Mouse (Mus musculus) limb, embryonic 14.5 days (tissue): ENCODE data around the gene Galk1. TPM values are rescaled to one million over a fixed set of nuclear protein-coding genes. Genes with fewer than 3 reads are reported as not detected.
A peak's percentile ranks its signal among the peaks of the same experiment; 100 is the strongest.

Source experiments
- ATAC-seq: fragments of 200-750 bp; cut with Nextera tagmentation; 2 replicates; pipeline ENCODE4 v1.8.0; 2017; ENCODE audit warnings: low read depth, moderate number of reproducible peaks, moderate TSS enrichment; ENCODE audit not compliant: low FRiP score
- DNase-seq: peaks from one replicate; pipeline ENCODE4 v3.0.0-alpha.2; 2015; ENCODE audit warnings: low spot score
- H3K27ac ChIP-seq: fragments of 300-500 bp; sonication (generic); replicated peaks from 2 replicates; pipeline ENCODE4 v1.5.1; 2014; ENCODE audit warnings: low read depth, mild to moderate bottlenecking, low read length, moderate library complexity, mixed read lengths
- H3K27me3 ChIP-seq: fragments of 300-500 bp; sonication (generic); 2 replicates; pipeline ENCODE4 v1.6.1; 2014; ENCODE audit warnings: low read length, mixed read lengths; ENCODE audit not compliant: control insufficient read depth, insufficient read depth
- H3K36me3 ChIP-seq: fragments of 300-500 bp; sonication (generic); 2 replicates; pipeline ENCODE4 v1.6.1; 2014; ENCODE audit warnings: mild to moderate bottlenecking, low read length, moderate library complexity, mixed read lengths; ENCODE audit not compliant: control insufficient read depth, insufficient read depth
- H3K4me1 ChIP-seq: fragments of 300-500 bp; sonication (generic); 2 replicates; pipeline ENCODE4 v1.6.1; 2014; ENCODE audit warnings: antibody characterized with exemption, low read length, mixed read lengths; ENCODE audit not compliant: control insufficient read depth, insufficient read depth
- H3K4me2 ChIP-seq: fragments of 300-500 bp; sonication (generic); replicated peaks from 2 replicates; pipeline ENCODE4 v1.6.1; 2014; ENCODE audit warnings: low read depth, mild to moderate bottlenecking, low read length, moderate library complexity; ENCODE audit not compliant: severe bottlenecking
- H3K4me3 ChIP-seq: fragments of 300-500 bp; sonication (generic); replicated peaks from 2 replicates; pipeline ENCODE4 v1.5.1; 2014; ENCODE audit warnings: low read length
- H3K9ac ChIP-seq: fragments of 300-500 bp; sonication (generic); 2 replicates; pipeline ENCODE4 v1.6.1; 2014; ENCODE audit warnings: mild to moderate bottlenecking, low read depth, low read length, moderate library complexity; ENCODE audit not compliant: severe bottlenecking
- H3K9me3 ChIP-seq: fragments of 300-500 bp; sonication (generic); 2 replicates; pipeline ENCODE4 v1.6.1; 2016; ENCODE audit warnings: low read length; ENCODE audit not compliant: control insufficient read depth
- POLR2A ChIP-seq: fragments of 200-500 bp; IDR thresholded peaks from 2 replicates; pipeline ENCODE4 v1.8.0; 2012; ENCODE audit warnings: inconsistent platforms, mild to moderate bottlenecking, moderate library complexity, borderline replicate concordance; ENCODE audit not compliant: insufficient read depth, insufficient read length; ENCODE audit errors: extremely low read depth
- WGBS: fragments of 180-500 bp; shearing (Covaris S2); extraction: QIAGEN DNeasy Blood & Tissue Kit; methylation state at CpG from one replicate; pipeline ENCODE4 v1.1.7; 2014; 5-methylcytosine and 5-hydroxymethylcytosine counted together
- polyA plus RNA-seq, 2 experiments: library from polyadenylated mRNA; depleted of rRNA in 1 of 2; stranded (reverse) in 1 of 2; unstranded in 1 of 2; fragments of >200 nt; fragmentation: Nextera tagmentation in 1 of 2; extraction: Ambion mirVana in 1 of 2; gene quantifications; 2 replicates each; pipeline versions ENCODE4 v1.2.1 to v1.2.3; 2012 to 2014

Galk1 gene
- 115 and 139 TPM in 2 replicates for polyA plus RNA-seq (2012; rRNA removed)
- polyA plus RNA-seq (2014; fragmentation: Nextera tagmentation; extraction: Ambion mirVana) = 162 and 164 TPM in 2 replicates

DNA sequence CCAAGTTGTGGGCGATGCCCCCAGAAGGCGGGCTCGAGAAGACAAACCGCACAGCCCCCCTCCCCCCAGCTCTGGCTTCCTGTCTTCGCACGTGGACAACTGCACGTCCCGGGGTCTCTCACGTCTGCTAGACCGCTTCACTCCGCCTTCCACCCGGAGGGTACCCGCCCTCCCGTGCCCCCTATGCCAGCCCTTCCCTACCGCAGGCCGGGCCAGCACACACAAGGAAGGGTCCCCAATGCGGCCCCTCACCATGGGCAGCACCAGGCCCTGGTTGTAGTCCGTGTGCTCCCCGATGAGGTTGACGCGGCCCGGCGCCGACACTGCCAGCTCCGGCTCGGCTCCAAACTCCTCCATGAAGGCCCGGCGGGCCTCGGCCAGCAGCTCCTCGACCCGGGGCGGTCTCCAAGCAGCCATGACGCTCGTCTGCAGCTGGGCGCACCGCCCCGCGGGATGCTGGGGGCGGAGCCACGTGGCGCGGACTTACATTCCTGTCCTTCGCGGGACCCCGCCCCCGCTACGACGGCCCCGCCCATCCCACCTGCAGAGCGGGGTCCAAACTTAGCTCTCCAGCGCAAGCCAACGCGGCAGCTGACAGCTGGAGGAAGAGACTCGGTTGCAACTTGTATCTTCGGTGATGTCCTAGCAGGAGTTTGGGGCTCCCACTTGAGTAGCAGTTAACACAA lies at the start of gene Galk1:
Galk1 (minus strand) TSS at position 458 of the 686 bp plus-strand sequence.
- peaks cover 15% of the 10 kb centered on the region for H3K4me1 ChIP-seq
- ATAC-seq (peak; percentile 90), DNase-seq (peak; percentile 94)
- H3K4me3 ChIP-seq = peak within 1 kb of the TSS; percentile 72
- H3K9ac ChIP-seq = peak within 1 kb of the TSS; percentile 82
- WGBS = under 1% methylated on average over 50 of the region's 55 CpGs
- peaks cover 31% of the 10 kb centered on the region for H3K36me3 ChIP-seq
- H3K4me2 ChIP-seq = peak within 1 kb of the TSS; percentile 66
- H3K27me3 ChIP-seq = no peaks in the 10 kb centered on the region
- TF ChIP-seq POLR2A = peak; percentile 64; the same call in 1 of the 2 replicates
- no peaks in the 10 kb centered on the region for H3K9me3 ChIP-seq
- H3K27ac ChIP-seq = peak within 1 kb of the TSS; percentile 96

DNA sequence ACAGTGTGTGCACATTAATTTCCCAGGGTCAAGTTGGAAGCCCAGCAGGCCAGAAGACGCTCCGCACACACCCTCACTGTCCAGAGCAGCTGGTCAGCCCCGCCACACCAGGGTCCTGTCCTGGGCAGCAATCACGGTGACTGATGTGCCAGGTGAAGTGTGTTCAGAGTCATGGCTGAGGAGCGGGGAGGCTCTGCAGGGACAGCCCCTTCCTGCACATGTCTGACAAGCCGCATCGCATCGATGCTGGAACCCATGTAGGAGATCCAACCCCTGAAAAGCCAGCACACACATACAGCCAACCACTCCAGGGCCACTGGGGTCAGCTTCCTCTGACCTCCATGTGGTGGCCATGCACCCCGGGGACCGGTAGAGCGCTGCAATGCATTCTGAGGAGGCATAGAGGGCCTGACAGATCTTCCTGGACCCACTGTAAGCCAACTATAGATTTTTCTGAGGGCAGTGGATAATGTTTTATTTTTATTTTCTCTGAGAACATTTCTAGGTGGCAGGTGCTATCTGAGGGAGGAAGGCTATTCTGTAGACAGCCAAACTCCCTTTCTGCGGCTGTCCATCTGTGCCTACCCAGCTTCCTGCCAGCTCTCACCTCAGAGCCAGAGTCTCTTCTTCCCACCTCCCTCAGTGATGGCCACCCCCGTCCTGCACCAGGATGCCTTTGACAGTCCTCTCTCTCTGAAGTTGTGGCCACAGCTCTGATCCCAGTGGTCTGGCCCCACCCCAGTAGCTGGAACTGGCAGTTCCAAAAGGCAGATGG lies 49.3 kb upstream of the Galk1 start:
- no peak for TF ChIP-seq POLR2A
- H3K36me3 ChIP-seq = peaks cover 54% of the 10 kb centered on the region
- no peak overlapping the region for H3K27ac ChIP-seq
- H3K4me2 ChIP-seq = no peak overlapping the region
- no peak overlapping the region for H3K9ac ChIP-seq
- DNase-seq (no peak), ATAC-seq (no peak)
- no peaks in the 10 kb centered on the region for H3K27me3 ChIP-seq
- H3K4me1 ChIP-seq = no peaks in the 10 kb centered on the region
- no peak overlapping the region for H3K4me3 ChIP-seq
- 90% methylated on average over 13 of the region's 13 CpGs for WGBS
- H3K9me3 ChIP-seq = no peaks in the 10 kb centered on the region

DNA sequence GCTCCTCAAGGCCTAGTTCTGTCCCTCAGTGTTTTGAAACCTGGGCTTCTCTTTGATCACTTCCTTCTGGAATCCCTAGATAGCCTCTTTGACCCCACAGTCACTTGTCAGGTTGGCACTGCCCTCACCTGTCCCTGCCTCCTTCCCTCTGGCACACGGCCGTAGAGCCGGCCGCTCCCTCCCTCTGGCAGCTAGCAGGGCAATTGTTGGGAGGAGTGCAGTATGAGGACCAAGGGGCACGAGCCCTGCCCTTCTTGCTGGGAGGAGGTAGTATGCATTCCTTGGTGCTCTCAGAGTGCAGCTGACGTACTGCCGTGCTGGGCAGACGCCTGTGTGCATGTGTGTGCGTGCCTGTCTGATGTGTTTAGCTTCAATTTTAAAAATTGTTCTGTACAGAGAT lies 48.1 kb upstream of the Galk1 start:
- H3K9me3 ChIP-seq = no peaks in the 10 kb centered on the region
- ATAC-seq (no peak), DNase-seq (no peak)
- H3K9ac ChIP-seq = no peak overlapping the region
- H3K4me2 ChIP-seq = no peak overlapping the region
- no peak for TF ChIP-seq POLR2A
- H3K27ac ChIP-seq = no peak overlapping the region
- 81% methylated on average over 9 of the region's 9 CpGs for WGBS
- no peaks in the 10 kb centered on the region for H3K4me1 ChIP-seq
- no peak overlapping the region for H3K4me3 ChIP-seq
- no peaks in the 10 kb centered on the region for H3K27me3 ChIP-seq
- H3K36me3 ChIP-seq = peaks cover 65% of the 10 kb centered on the region

DNA sequence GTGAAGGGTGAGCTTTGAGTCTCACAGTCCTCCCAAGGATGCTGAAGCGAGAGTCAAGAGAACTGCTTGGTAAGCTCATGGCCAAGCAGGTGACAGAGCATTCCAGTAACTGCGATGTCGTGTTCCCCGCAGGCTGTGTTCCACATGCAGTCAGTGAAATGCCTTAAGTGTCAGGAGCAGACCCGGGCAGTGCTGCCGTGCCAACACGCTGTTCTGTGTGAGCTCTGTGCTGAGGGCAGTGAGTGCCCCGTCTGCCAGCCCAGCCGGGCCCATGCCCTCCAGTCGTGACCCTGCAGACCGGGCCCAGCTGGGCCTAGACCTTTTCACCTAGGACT lies 47.1 kb upstream of the Galk1 start:
- DNase-seq (no peak), ATAC-seq (no peak)
- Histone ChIP-seq H3K4me3 (no peak overlapping the region), H3K4me1 (no peaks in the 10 kb centered on the region), H3K4me2 (no peak overlapping the region), H3K9me3 (no peaks in the 10 kb centered on the region), H3K9ac (no peak overlapping the region), H3K27ac (no peak overlapping the region), H3K27me3 (no peaks in the 10 kb centered on the region), H3K36me3 (peaks cover 75% of the 10 kb centered on the region)
- TF ChIP-seq POLR2A = no peak
- WGBS = 92% methylated on average over 11 of the region's 11 CpGs

DNA sequence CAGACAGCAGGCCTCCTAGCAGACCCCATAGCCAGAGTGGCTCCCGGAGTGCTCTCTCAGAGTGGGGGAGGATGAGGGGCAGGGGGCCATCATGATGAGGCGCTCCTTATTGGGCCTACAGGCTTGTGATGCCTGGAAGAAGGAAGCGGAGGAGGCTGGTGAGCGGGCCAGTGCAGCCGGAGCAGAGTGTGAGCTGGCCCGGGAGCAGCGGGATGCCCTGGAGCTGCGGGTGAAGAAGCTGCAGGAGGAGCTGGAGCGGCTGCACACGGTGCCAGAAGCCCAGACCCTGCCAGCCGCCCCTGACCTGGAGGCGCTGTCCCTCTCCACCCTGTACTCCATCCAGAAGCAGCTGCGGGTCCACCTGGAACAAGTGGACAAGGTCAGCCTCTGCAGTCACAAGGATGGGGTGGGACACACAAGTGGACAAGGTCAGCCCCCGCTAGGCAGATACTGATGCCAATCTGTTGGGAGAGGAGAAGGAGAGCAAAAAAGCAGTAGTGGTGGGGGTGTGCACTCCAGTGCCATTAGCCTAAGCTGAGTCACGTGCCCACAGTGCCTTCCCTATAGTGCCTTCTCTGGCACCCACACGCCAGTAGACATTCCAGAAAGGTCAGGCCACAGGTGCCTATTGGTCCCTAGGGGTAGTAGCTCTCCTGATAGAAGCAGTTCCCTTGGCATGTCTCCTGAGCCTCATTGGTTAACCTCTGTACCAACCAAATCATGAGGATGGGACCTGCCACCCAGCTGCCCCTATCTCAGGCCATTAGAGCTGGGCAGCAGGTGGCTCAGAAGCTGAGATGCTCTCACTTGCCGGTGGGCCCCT lies 46.6 kb upstream of the Galk1 start:
- ATAC-seq = no peak
- Histone ChIP-seq H3K4me3 (no peak overlapping the region), H3K27me3 (no peaks in the 10 kb centered on the region), H3K9me3 (no peaks in the 10 kb centered on the region), H3K36me3 (peaks cover 80% of the 10 kb centered on the region), H3K4me2 (no peak overlapping the region), H3K4me1 (no peaks in the 10 kb centered on the region), H3K9ac (no peak overlapping the region), H3K27ac (no peak overlapping the region)
- no peak for DNase-seq
- 87% methylated on average over 17 of the region's 17 CpGs for WGBS
- no peak for TF ChIP-seq POLR2A
